Mouse (Mus musculus): ENCODE measurements around the gene Sema3e. TPM values are rescaled to one million over a fixed set of nuclear protein-coding genes. Genes with fewer than 3 reads are reported as not detected.

Gene Sema3e
- total RNA-seq, 1 experiment = 24.6 TPM

DNA sequence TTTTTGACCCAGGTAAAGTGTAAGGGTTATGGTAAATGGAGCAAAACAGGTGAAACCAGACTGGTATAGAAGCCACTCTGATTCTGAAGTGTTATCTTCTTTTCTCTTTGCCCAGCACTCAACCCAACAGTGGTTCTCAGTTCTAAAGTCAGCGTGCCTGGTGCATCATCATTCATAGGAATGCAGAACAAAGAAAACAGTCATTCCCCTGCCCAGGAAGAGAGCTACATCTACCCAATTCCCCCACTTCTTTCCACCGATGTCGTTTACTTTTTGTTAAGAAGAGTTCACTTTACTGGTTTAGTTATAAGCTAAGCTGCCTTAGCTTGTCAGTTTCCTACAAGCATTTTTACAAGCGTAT lies 65.5 kb downstream of the Sema3e start:
- in situ Hi-C loops (cut with MboI; ENCODE audit: low sequenced_read_pairs in 2 of 2, unreplicated experiment in 2 of 2) = no loop called here
- Histone ChIP-seq H3K9me3 (ENCODE audit: control insufficient read depth, insufficient read depth, low read depth, low read length) (no peaks in the 10 kb centered on the region), H3K4me1 (ENCODE audit: control insufficient read depth in 2 of 2, insufficient read depth in 2 of 2, low read length in 2 of 2, poor library complexity in 1 of 2) (no peaks in the 10 kb centered on the region), H3K9ac (ENCODE audit: insufficient read depth, low read depth, low read length, poor library complexity, severe bottlenecking) (no peak overlapping the region), H3K27ac (ENCODE audit: insufficient read depth, low read depth, low read length, poor library complexity, severe bottlenecking) (no peak overlapping the region), H3K4me3 (ENCODE audit: insufficient read depth in 1 of 2, low read depth in 1 of 2, low read length in 2 of 2, poor library complexity in 1 of 2, severe bottlenecking in 1 of 2) (no peak overlapping the region), H3K36me3 (ENCODE audit: control insufficient read depth, insufficient read depth, low read length, poor library complexity, severe bottlenecking) (no peaks in the 10 kb centered on the region)
- DNase-seq (ENCODE audit: low read depth, low spot score) = no peak
- no peak for TF ChIP-seq ZC3H11A (IDR thresholded peaks at IDR 0.05; ENCODE audit: borderline replicate concordance, low read depth, low read length)
- no peak for TF ChIP-seq MAFK (IDR thresholded peaks at IDR 0.05; ENCODE audit: insufficient read depth, low read depth, low read length)
- no peak for TF ChIP-seq HCFC1 (IDR thresholded peaks at IDR 0.05; ENCODE audit: borderline replicate concordance, insufficient read depth, low read length)
- TF ChIP-seq ZNF384 (IDR thresholded peaks at IDR 0.05; ENCODE audit: low read depth, low read length) = no peak
- no peak for TF ChIP-seq CHD2 (IDR thresholded peaks at IDR 0.05; ENCODE audit: low read depth, low read length)

DNA sequence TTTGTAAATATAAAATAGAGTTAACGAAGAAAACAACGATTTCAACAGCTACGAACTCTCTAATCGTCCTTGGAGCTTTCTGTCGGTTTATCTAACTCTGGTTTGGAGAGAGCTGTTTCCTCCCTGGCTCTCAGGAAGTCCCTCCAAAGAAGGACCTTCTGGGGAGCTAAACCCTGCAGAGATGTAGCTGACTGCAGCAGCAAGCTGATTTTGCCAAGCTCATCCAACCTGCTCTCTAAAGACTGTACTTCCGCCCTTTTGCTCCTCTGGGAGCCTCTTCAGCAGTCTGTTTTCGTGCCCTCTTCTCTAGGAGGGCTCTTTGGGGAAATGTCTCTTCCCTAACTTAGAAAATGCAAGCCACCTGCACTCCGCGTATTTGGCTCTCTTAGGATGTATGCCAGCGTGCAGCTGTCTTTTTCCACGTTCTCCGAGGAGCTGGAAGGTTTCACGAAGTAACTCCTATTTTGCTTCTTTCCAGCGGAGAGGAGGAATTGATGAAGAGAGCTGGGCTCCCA lies 67.2 kb downstream of the Sema3e start:
- TF ChIP-seq ZNF384 (IDR thresholded peaks at IDR 0.05; ENCODE audit: low read depth, low read length) (no peak), CHD2 (IDR thresholded peaks at IDR 0.05; ENCODE audit: low read depth, low read length) (no peak), MAFK (IDR thresholded peaks at IDR 0.05; ENCODE audit: insufficient read depth, low read depth, low read length) (no peak), ZC3H11A (IDR thresholded peaks at IDR 0.05; ENCODE audit: borderline replicate concordance, low read depth, low read length) (no peak), HCFC1 (IDR thresholded peaks at IDR 0.05; ENCODE audit: borderline replicate concordance, insufficient read depth, low read length) (no peak)
- no peak overlapping the region for H3K4me3 ChIP-seq (ENCODE audit: insufficient read depth in 1 of 2, low read depth in 1 of 2, low read length in 2 of 2, poor library complexity in 1 of 2, severe bottlenecking in 1 of 2)
- no peak overlapping the region for H3K9ac ChIP-seq (ENCODE audit: insufficient read depth, low read depth, low read length, poor library complexity, severe bottlenecking)
- DNase-seq (ENCODE audit: low read depth, low spot score) = no peak
- in situ Hi-C loops (cut with MboI; ENCODE audit: low sequenced_read_pairs in 2 of 2, unreplicated experiment in 2 of 2) = no loop called here
- H3K4me1 ChIP-seq (ENCODE audit: control insufficient read depth in 2 of 2, insufficient read depth in 2 of 2, low read length in 2 of 2, poor library complexity in 1 of 2) = no peaks in the 10 kb centered on the region
- H3K36me3 ChIP-seq (ENCODE audit: control insufficient read depth, insufficient read depth, low read length, poor library complexity, severe bottlenecking) = no peaks in the 10 kb centered on the region
- H3K9me3 ChIP-seq (ENCODE audit: control insufficient read depth, insufficient read depth, low read depth, low read length) = no peaks in the 10 kb centered on the region
- H3K27ac ChIP-seq (ENCODE audit: insufficient read depth, low read depth, low read length, poor library complexity, severe bottlenecking) = no peak overlapping the region

GRCm38 (mm10) chr5:14096196-14096595 lies 71.1 kb downstream of the Sema3e start:
- TF ChIP-seq ZNF384 (IDR thresholded peaks at IDR 0.05; ENCODE audit: low read depth, low read length) (no peak), MAFK (IDR thresholded peaks at IDR 0.05; ENCODE audit: insufficient read depth, low read depth, low read length) (no peak), ZC3H11A (IDR thresholded peaks at IDR 0.05; ENCODE audit: borderline replicate concordance, low read depth, low read length) (no peak), HCFC1 (IDR thresholded peaks at IDR 0.05; ENCODE audit: borderline replicate concordance, insufficient read depth, low read length) (no peak), CHD2 (IDR thresholded peaks at IDR 0.05; ENCODE audit: low read depth, low read length) (no peak)
- no peak for DNase-seq (ENCODE audit: low read depth, low spot score)

GRCm38 (mm10) chr5:14098677-14099076 lies 73.6 kb downstream of the Sema3e start:
- in situ Hi-C loops (cut with MboI; ENCODE audit: low sequenced_read_pairs in 2 of 2, unreplicated experiment in 2 of 2) = no loop called here
- H3K4me3 ChIP-seq (ENCODE audit: insufficient read depth in 1 of 2, low read depth in 1 of 2, low read length in 2 of 2, poor library complexity in 1 of 2, severe bottlenecking in 1 of 2) = no peak overlapping the region
- no peak overlapping the region for H3K27ac ChIP-seq (ENCODE audit: insufficient read depth, low read depth, low read length, poor library complexity, severe bottlenecking)
- TF ChIP-seq HCFC1 (IDR thresholded peaks at IDR 0.05; ENCODE audit: borderline replicate concordance, insufficient read depth, low read length) (no peak), CHD2 (IDR thresholded peaks at IDR 0.05; ENCODE audit: low read depth, low read length) (no peak), ZNF384 (IDR thresholded peaks at IDR 0.05; ENCODE audit: low read depth, low read length) (no peak)
- no peaks in the 10 kb centered on the region for H3K9me3 ChIP-seq (ENCODE audit: control insufficient read depth, insufficient read depth, low read depth, low read length)
- no peak for DNase-seq (ENCODE audit: low read depth, low spot score)
- H3K9ac ChIP-seq (ENCODE audit: insufficient read depth, low read depth, low read length, poor library complexity, severe bottlenecking) = no peak overlapping the region
- H3K36me3 ChIP-seq (ENCODE audit: control insufficient read depth, insufficient read depth, low read length, poor library complexity, severe bottlenecking) = no peaks in the 10 kb centered on the region
- no peaks in the 10 kb centered on the region for H3K4me1 ChIP-seq (ENCODE audit: control insufficient read depth in 2 of 2, insufficient read depth in 2 of 2, low read length in 2 of 2, poor library complexity in 1 of 2)

More at GRCm38 (mm10) chr5:14096196-14096595, 71.1 kb downstream of the Sema3e start:
- no peaks in the 10 kb centered on the region for H3K9me3 ChIP-seq (ENCODE audit: control insufficient read depth, insufficient read depth, low read depth, low read length)
- H3K9ac ChIP-seq (ENCODE audit: insufficient read depth, low read depth, low read length, poor library complexity, severe bottlenecking) = no peak overlapping the region
- no peaks in the 10 kb centered on the region for H3K4me1 ChIP-seq (ENCODE audit: control insufficient read depth in 2 of 2, insufficient read depth in 2 of 2, low read length in 2 of 2, poor library complexity in 1 of 2)
- H3K27ac ChIP-seq (ENCODE audit: insufficient read depth, low read depth, low read length, poor library complexity, severe bottlenecking) = no peak overlapping the region
- H3K36me3 ChIP-seq (ENCODE audit: control insufficient read depth, insufficient read depth, low read length, poor library complexity, severe bottlenecking) = no peaks in the 10 kb centered on the region
- in situ Hi-C loops (cut with MboI; ENCODE audit: low sequenced_read_pairs in 2 of 2, unreplicated experiment in 2 of 2) = no loop called here
- no peak overlapping the region for H3K4me3 ChIP-seq (ENCODE audit: insufficient read depth in 1 of 2, low read depth in 1 of 2, low read length in 2 of 2, poor library complexity in 1 of 2, severe bottlenecking in 1 of 2)

GRCm38 (mm10) chr5:14107365-14107764 lies 82.3 kb downstream of the Sema3e start:
- no peaks in the 10 kb centered on the region for H3K36me3 ChIP-seq (ENCODE audit: control insufficient read depth, insufficient read depth, low read length, poor library complexity, severe bottlenecking)
- H3K27ac ChIP-seq (ENCODE audit: insufficient read depth, low read depth, low read length, poor library complexity, severe bottlenecking) = no peak overlapping the region
- no peak overlapping the region for H3K4me3 ChIP-seq (ENCODE audit: insufficient read depth in 1 of 2, low read depth in 1 of 2, low read length in 2 of 2, poor library complexity in 1 of 2, severe bottlenecking in 1 of 2)
- TF ChIP-seq MAFK (IDR thresholded peaks at IDR 0.05; ENCODE audit: insufficient read depth, low read depth, low read length) (no peak), HCFC1 (IDR thresholded peaks at IDR 0.05; ENCODE audit: borderline replicate concordance, insufficient read depth, low read length) (no peak), ZC3H11A (IDR thresholded peaks at IDR 0.05; ENCODE audit: borderline replicate concordance, low read depth, low read length) (no peak), ZNF384 (IDR thresholded peaks at IDR 0.05; ENCODE audit: low read depth, low read length) (no peak), CHD2 (IDR thresholded peaks at IDR 0.05; ENCODE audit: low read depth, low read length) (no peak)
- no peaks in the 10 kb centered on the region for H3K9me3 ChIP-seq (ENCODE audit: control insufficient read depth, insufficient read depth, low read depth, low read length)
- H3K9ac ChIP-seq (ENCODE audit: insufficient read depth, low read depth, low read length, poor library complexity, severe bottlenecking) = no peak overlapping the region
- no peaks in the 10 kb centered on the region for H3K4me1 ChIP-seq (ENCODE audit: control insufficient read depth in 2 of 2, insufficient read depth in 2 of 2, low read length in 2 of 2, poor library complexity in 1 of 2)
- in situ Hi-C loops (cut with MboI; ENCODE audit: low sequenced_read_pairs in 2 of 2, unreplicated experiment in 2 of 2) = no loop called here
- no peak for DNase-seq (ENCODE audit: low read depth, low spot score)
